18 mouse cellular contexts compared by ENCODE assay signal in the genomic region with DNA sequence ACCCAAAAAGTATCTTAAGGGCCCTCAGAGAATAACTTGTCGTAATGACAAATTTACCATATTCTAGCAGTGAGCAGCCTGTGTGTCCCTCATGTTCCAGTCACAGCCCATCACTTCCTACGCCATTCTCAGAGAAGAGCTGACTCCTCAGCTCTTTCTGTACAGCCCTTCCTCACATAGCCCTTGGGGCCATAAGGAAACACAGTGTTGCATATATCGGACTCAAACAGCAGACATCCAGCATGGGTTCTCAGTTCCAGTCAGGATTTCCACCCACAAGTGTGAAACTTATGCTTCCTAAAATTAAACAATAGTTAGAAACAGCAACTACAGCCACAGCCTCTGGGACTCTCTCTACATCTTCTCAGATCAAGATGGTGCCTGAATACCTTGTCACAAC. TPM values are rescaled to one million over a fixed set of nuclear protein-coding genes. Genes with fewer than 3 reads are reported as not detected.
"Had no signal": no experiment of that assay in that cellular context is flagged by ENCODE, and none has a peak within 500 bp of the region (broad histone marks: within the 10 kb centered on the region; RNA-seq: fewer than 3 reads in every experiment).

No protein-coding gene starts in this region.

- ATAC-seq: forebrain, postnatal 0 days; hindbrain, postnatal 0 days; intestine, embryonic 16.5 days; liver, embryonic 12.5 days had no signal

- DNase-seq: forebrain, postnatal 0 days; gastrocnemius, postnatal 14 days; gastrocnemius, postnatal 36 days; heart, adult 18-20 months; heart, postnatal 14 days; heart, postnatal 36 days; kidney, adult 11 months; kidney, adult 2 months; kidney, adult 9 months; kidney, postnatal 14 days; kidney, postnatal 36 days; layer of hippocampus, adult 9-11 months; layer of hippocampus, postnatal 36 days; left cerebral cortex, postnatal 4 days had no signal

RNA-seq across cellular contexts. Expression of a gene that starts 27.6 kb away (rescaled TPM):
- total RNA-seq: hematopoietic stem cell, adult 5-6 weeks had no signal
